Mouse (Mus musculus) small intestine, adult 2 months (tissue): ENCODE measurements at regions not wholly inside any gene's neighbourhood (a gene's known extent, or its start where the extent isn't known, plus 50 kb on each side); places are given as distances from the start of the nearest gene placed in this dataset.

Experiments
- H3K27ac ChIP-seq: fragments of 200-500 bp; 2 replicates; pipeline ENCODE4 v1.5.1; 2012; ENCODE audit warnings: low read depth, low read length, control low read depth, inconsistent platforms; ENCODE audit not compliant: insufficient read depth
- H3K27me3 ChIP-seq: fragments of 200-500 bp; 2 replicates; pipeline ENCODE4 v1.6.1; 2012; ENCODE audit warnings: mild to moderate bottlenecking, moderate library complexity, low read length, inconsistent platforms; ENCODE audit not compliant: control insufficient read depth, insufficient read depth
- H3K36me3 ChIP-seq: fragments of 200-500 bp; 2 replicates; pipeline ENCODE4 v1.6.1; 2012; ENCODE audit warnings: mild to moderate bottlenecking, low read length, control low read depth, inconsistent platforms; ENCODE audit not compliant: control insufficient read depth, insufficient read depth
- H3K4me1 ChIP-seq: fragments of 200-500 bp; 2 replicates; pipeline ENCODE4 v1.6.1; 2012; ENCODE audit warnings: low read length, inconsistent platforms, mixed read lengths; ENCODE audit not compliant: control insufficient read depth, insufficient read depth, insufficient read length
- H3K4me3 ChIP-seq: fragments of 200-500 bp; 2 replicates; pipeline ENCODE4 v1.5.1; 2012; ENCODE audit warnings: low read depth, mild to moderate bottlenecking, control low read depth, inconsistent platforms, low read length, moderate library complexity
- CTCF ChIP-seq: fragments of 200-500 bp; IDR thresholded peaks from 2 replicates; pipeline ENCODE4 v1.5.1; 2012; ENCODE audit warnings: low read depth, mild to moderate bottlenecking, control low read depth, inconsistent platforms, low read length, moderate library complexity, mixed read lengths; ENCODE audit not compliant: insufficient replicate concordance, insufficient read length; ENCODE audit errors: extremely low read depth
- POLR2A ChIP-seq: fragments of 200-500 bp; IDR thresholded peaks from 2 replicates; pipeline ENCODE4 v1.6.1; 2012; ENCODE audit warnings: low read depth, mild to moderate bottlenecking, control low read depth, inconsistent platforms, low read length, moderate library complexity
- WGBS: fragments of 180-500 bp; shearing (Covaris S2); methylation state at CpG from one replicate; pipeline ENCODE4 v1.1.7; 2018; 5-methylcytosine and 5-hydroxymethylcytosine counted together

DNA sequence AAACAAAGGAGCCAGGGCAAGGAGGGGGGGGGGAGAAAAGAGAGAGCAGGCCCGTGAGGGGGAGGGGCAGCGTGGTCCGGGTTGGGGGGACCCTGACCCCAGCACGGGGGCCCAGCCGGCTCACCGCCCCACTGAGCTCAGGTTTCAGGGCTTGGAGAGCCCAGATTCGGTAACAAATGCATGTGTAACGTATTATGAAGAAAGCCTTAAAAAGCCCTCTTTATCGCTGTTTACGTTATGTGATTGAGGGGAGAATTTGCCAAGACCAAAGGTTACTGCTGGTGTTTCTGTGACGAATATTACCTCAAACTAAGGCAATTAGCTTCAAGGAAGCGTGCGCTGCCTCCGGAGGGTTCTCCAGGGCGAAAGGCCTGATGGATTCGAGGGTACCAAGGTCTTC, 54.2 kb downstream of the Barx1 start:
- H3K27ac ChIP-seq = no peak overlapping the region
- 10% methylated on average over 16 of the region's 16 CpGs for WGBS
- no peak overlapping the region for H3K4me3 ChIP-seq
- no peaks in the 10 kb centered on the region for H3K27me3 ChIP-seq
- H3K36me3 ChIP-seq = no peaks in the 10 kb centered on the region
- peaks cover 9% of the 10 kb centered on the region for H3K4me1 ChIP-seq
- TF ChIP-seq POLR2A = no peak
- no peak for TF ChIP-seq CTCF

- 52% methylated on average over 10 of the region's 10 CpGs for WGBS
Measured at GRCm38 (mm10) chr13:48717451-48717850, 54.7 kb downstream of the Barx1 start.

GRCm38 (mm10) chr13:48723676-48724075, 60.9 kb downstream of the Barx1 start:
- no peaks in the 10 kb centered on the region for H3K4me1 ChIP-seq
- H3K4me3 ChIP-seq = no peak overlapping the region
- TF ChIP-seq CTCF = no peak
- no peak for TF ChIP-seq POLR2A
- 64% methylated on average over 8 of the region's 8 CpGs for WGBS
- H3K36me3 ChIP-seq = no peaks in the 10 kb centered on the region
- H3K27ac ChIP-seq = no peak overlapping the region
- H3K27me3 ChIP-seq = no peaks in the 10 kb centered on the region

More at GRCm38 (mm10) chr13:48717451-48717850, 54.7 kb downstream of the Barx1 start:
- H3K36me3 ChIP-seq = no peaks in the 10 kb centered on the region
- no peak overlapping the region for H3K4me3 ChIP-seq
- no peaks in the 10 kb centered on the region for H3K27me3 ChIP-seq
- H3K4me1 ChIP-seq = peaks cover 6% of the 10 kb centered on the region
- TF ChIP-seq POLR2A = no peak
- TF ChIP-seq CTCF = no peak
- H3K27ac ChIP-seq = no peak overlapping the region

GRCm38 (mm10) chr13:48726430-48726829, 63.6 kb downstream of the Barx1 start:
- no peak overlapping the region for H3K4me3 ChIP-seq
- H3K27me3 ChIP-seq = no peaks in the 10 kb centered on the region
- 27% methylated on average over 4 of the region's 4 CpGs for WGBS

GRCm38 (mm10) chr13:48731046-48731996, 68.5 kb downstream of the Barx1 start:
- peak overlapping the region; percentile 48 for H3K4me3 ChIP-seq
- TF ChIP-seq POLR2A (no peak), CTCF (no peak)
- peak overlapping the region; percentile 35; the same call in 1 of the 2 replicates for H3K27ac ChIP-seq

More at GRCm38 (mm10) chr13:48726430-48726829, 63.6 kb downstream of the Barx1 start:
- Histone ChIP-seq H3K36me3 (no peaks in the 10 kb centered on the region), H3K4me1 (peaks cover 3% of the 10 kb centered on the region; the same call in 1 of the 2 replicates), H3K27ac (no peak overlapping the region)
- TF ChIP-seq POLR2A = no peak
- TF ChIP-seq CTCF = peak; percentile 27; the same call in 1 of the 2 replicates

DNA sequence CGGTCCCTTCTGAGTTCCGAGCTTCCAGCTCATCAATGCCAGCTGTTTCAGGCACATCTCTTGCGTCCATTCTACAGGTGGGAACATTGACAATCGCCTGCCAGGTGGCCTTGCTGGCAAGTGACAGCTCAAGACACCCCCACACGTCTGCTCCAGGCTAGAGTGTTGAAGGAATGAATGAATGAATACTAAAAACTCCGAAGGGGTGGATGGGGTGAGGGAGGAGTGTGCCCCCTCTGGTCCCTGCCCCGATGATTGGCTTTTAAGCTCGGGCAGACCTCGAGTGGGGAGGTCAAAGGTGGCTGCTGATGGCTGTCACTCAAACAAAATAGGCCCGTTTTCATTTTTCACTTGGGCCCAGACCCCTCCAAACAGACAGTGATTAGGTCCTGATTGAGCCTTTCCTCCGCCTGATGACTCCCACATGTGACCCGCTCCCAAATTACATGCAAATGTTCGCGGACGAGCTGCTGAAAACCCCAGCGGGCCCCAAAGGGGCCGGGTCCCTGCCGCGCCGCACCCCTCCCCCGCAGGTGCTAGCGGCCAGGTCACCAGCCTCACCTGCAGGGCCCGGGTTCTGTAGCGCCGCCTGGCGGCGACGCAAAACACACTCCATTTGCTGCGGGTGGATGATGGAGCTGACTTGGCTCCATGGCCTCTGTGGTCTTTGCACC, 69.5 kb downstream of the Barx1 start:
- Histone ChIP-seq H3K27me3 (no peaks in the 10 kb centered on the region), H3K27ac (no peak overlapping the region), H3K4me3 (peak overlapping the region; percentile 29), H3K4me1 (peaks cover 7% of the 10 kb centered on the region), H3K36me3 (no peaks in the 10 kb centered on the region)
- WGBS = 5% methylated on average over 29 of the region's 29 CpGs
- TF ChIP-seq CTCF = peak; percentile 82
- TF ChIP-seq POLR2A = no peak

More at GRCm38 (mm10) chr13:48731046-48731996, 68.5 kb downstream of the Barx1 start:
- no peaks in the 10 kb centered on the region for H3K36me3 ChIP-seq
- under 1% methylated on average over 50 of the region's 51 CpGs for WGBS
- peaks cover 7% of the 10 kb centered on the region for H3K4me1 ChIP-seq
- no peaks in the 10 kb centered on the region for H3K27me3 ChIP-seq

- H3K27ac ChIP-seq = no peak overlapping the region
- H3K4me3 ChIP-seq = no peak overlapping the region
- TF ChIP-seq POLR2A (no peak), CTCF (no peak)
- H3K4me1 ChIP-seq = peaks cover 7% of the 10 kb centered on the region
- 25% methylated on average over 9 of the region's 9 CpGs for WGBS
- no peaks in the 10 kb centered on the region for H3K36me3 ChIP-seq
- no peaks in the 10 kb centered on the region for H3K27me3 ChIP-seq
Measured at GRCm38 (mm10) chr13:48734985-48735384, 72.2 kb downstream of the Barx1 start.
